Mouse (Mus musculus) regulatory T cell (primary cell): ENCODE measurements around the gene Phospho1.

Experiments used
- in situ Hi-C: fragments of 300-600 bp; cut with MboI, MseI; formaldehyde crosslinking; loops from one replicate; pipeline ENCODE4 v1.15.1; 2025; ENCODE audit warnings: high pct_unique_total_duplicates

The Phospho1 gene

DNA sequence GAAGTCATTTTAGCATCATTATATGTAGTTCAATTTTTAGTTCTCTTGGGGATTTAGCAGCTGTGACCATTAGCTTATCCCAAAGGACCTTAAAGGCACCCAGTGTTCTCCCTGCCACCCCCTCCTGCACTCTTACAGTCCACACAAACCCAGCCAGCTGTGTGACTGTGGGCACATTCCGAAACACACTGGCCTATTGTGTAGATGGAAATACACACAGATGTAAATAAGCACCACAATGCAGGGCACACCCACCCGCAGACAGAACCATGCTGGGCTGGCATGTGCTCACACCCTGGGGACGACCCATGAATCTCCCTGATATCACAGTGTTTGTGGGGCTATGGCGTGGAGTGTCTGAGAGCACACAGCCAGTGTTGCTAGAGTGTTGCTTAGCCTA is 12.1 kb upstream of the Phospho1 start:
- in situ Hi-C loops: no loop called here

DNA sequence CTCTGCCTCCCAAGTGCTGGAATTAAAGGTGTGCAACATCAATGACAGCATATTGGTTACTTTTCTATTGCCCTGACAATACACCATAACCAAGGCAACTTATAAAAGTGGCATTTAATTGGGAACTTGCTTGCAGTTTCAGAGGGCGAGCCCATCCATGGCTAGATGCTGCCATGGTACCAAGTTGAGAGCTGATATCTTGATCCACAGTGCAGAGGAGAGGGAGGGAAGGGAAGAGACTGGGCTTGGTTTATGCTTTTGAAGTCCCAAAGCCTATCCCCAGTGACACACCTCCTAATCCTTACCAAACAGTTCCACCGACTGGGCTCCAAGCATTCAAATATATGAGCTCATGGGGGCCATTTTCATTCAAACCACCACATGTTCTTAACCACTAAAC is 10.2 kb upstream of the Phospho1 start:
- in situ Hi-C loops: no loop called here

DNA sequence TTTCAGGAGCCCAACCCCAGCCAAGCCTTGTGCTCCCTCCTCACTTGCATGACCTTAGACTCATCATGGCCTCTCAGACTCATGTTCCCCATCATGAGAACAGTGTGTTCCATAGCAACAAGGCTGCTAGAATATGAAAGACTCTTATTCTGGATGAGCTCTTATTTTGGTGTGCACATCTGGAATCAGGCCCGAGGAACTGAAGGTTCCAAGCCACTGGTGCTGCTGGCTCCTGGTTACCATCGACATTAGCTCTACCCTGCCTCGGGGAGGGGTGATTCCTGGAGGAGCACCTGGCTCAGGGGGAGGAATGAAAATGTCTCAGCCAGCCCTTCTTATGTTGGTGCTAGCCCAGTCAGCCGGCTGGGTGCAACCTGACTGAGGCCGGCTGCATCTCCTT is 9.4 kb upstream of the Phospho1 start:
- in situ Hi-C loops: no loop called here

- in situ Hi-C loops: no loop called here
These were observed 8.9 kb upstream of the Phospho1 start for GRCm38 (mm10) chr11:95815412-95815811.

- in situ Hi-C loops: no loop called here
These were observed 5.2 kb upstream of the Phospho1 start for GRCm38 (mm10) chr11:95819138-95819537.

- in situ Hi-C loops: loop anchor here (5.0 kb wide), 1 partner anchor 161 kb away; no protein-coding TSS in a partner anchor
These were observed 2.8 kb upstream of the Phospho1 start for GRCm38 (mm10) chr11:95821511-95821910.

- in situ Hi-C loops: loop anchor here (5.0 kb wide), 1 partner anchor 160 kb away; no protein-coding TSS in a partner anchor
These were observed 1.9 kb upstream of the Phospho1 start for GRCm38 (mm10) chr11:95822437-95822836.

GRCm38 (mm10) chr11:95824877-95825243 is 561 bp downstream of the Phospho1 start:
- in situ Hi-C loops: loop anchor here (5.0 kb wide), 1 partner anchor 157 kb away; no protein-coding TSS in a partner anchor

- in situ Hi-C loops: no loop called here
These were observed 1.3 kb downstream of the Phospho1 start for GRCm38 (mm10) chr11:95825625-95826024.

DNA sequence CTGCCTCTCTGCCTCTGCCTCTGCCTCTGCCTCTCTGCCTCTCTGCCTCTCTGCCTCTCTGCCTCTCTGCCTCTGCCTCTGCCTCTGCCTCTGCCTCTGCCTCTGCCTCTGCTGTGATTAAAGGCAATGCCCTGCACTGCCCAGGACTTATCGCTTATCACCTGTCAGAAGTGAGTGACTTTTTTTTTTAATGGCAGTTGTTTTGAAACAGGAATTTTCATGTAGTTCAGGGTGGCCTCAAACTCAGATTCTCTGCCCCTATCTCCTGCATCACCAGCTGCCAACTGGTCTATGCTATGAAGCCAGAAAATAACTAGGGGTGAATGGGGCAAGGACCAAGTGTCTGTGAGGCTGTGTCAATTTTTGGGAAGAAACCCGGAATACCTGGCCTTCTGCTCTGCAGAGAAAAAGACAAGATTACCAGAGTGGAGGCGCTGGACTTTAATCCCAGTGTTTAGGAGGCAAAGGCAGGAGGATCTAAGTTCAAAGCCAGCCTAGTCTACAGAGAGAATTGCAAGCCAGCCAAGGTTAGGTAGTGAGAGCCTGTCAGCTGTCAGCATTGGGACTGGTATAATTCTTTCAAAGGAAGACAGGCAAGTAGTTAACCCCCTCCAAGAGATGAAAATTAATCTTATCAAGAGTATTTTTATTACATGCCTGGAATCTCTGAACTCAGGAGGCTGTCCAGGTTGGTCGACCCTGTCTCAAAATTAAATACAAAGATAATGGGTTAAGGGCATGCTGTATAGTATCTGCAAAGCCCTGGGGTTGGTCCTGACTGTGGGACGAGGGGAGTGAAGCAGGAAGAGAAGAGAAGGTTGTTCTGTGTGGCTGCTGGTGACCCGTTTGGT is 2.2 kb downstream of the Phospho1 start:
- in situ Hi-C loops: no loop called here

- in situ Hi-C loops: no loop called here
These were observed 2.8 kb downstream of the Phospho1 start for GRCm38 (mm10) chr11:95827168-95827447.

- in situ Hi-C loops: no loop called here
These were observed 3.3 kb downstream of the Phospho1 start for GRCm38 (mm10) chr11:95827464-95828085.

DNA sequence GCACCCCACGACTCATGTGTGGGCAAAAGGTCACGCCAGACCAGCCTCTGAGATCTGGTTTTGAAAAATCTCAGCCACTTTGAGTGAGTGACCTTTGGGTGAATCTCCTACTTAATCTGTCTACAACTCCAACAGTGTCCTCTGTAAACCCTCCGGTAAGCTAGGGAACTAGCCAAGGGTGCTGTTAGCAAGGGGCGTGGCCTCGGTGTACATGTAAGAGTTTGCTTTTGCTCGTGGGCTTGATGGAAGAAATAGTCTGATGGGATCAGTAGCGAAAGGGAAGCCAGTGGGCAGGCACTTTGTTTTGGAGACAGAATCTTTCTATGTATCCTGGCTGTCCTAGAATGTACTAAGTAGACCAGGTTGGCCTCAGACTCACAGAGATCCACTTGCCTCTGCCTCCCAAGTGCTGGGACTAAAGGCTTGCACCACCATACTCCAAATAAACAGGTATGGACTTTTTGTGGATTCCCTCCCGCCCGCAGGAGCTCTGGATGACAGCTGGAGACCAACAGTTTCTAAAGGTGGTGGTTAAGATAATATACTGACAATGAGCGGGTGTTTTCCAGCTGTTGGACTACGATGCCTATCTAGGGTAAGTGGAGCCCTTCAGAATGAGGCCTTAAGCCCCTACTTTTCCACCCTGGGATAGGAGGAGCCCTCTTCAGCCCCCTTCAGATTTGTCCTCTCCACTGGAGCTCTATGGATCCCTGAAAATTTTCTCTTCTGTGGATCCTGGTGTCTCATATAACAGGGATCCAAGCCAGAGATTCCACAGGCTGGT is 4.1 kb downstream of the Phospho1 start:
- in situ Hi-C loops: no loop called here

DNA sequence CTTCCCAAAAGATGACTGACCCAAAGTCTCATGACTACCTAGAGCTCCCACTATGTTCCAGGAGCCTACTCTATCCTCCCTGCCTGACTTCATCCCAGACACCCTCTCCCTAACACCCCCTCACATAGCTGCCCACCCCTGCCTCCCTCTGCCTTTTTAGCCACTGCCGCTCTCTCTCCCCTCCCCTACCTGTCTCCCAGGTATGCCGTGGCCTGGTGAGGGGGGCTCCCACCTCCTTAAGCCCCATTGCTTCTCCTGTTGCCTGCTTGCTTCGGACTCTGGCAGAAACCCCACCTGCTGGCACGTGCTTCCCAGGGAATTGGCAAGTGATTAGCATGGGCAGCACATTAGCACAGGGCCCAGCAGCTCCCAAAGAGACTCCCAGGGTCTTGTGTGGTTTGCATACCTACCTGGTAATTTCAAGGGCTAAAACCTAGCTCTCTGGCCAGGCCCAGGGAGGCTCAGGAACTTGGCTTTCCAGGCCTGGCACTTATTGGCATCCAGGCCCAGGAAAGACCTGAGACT is 5.3 kb downstream of the Phospho1 start:
- in situ Hi-C loops: no loop called here

DNA sequence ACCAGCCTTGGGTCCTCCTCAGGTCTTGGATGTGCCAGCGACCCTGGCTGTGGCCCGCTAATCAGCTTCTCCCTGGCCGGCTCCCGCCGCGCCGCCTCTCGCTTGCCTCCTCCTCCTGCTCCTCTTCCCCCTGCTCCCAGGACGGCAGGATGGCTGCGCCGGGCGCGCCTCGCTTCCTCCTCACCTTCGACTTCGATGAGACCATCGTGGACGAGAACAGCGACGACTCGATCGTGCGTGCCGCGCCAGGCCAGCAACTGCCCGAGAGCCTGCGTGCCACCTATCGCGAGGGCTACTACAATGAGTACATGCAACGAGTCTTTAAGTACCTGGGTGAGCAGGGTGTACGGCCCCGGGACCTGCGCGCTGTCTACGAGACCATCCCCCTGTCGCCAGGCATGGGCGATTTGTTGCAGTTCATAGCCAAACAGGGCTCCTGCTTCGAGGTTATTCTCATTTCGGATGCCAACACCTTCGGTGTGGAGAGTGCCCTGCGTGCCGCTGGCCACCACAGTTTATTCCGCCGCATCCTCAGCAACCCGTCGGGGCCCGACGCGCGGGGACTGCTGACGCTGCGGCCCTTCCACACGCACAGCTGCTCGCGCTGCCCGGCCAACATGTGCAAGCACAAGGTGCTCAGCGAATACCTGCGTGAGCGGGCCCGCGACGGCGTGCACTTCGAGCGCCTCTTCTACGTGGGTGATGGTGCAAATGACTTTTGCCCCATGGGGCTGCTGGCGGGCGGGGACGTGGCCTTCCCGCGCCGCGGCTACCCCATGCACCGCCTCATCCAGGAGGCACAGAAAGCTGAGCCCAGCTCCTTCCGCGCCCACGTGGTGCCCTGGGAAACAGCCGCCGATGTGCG is 6.3 kb downstream of the Phospho1 start:
- in situ Hi-C loops: no loop called here

DNA sequence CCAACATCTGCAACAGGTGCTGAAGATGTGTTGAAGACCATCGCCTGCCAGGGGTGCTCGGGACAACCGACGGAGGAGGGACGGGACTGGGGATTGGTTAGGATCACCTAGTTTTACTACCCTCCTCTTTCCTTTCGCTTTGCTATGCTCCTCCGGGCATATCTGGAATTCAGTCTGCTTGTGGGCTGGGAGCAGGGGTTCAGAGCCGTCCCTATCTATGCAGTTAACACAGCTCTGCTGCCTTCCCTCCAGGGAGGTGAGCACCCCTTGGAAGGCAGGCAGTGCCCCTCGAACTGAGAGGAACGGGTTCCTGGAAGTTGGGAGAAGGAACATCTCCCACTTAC is 6.9 kb downstream of the Phospho1 start:
- in situ Hi-C loops: no loop called here

GRCm38 (mm10) chr11:95831641-95832040 is 7.3 kb downstream of the Phospho1 start:
- in situ Hi-C loops: no loop called here

DNA sequence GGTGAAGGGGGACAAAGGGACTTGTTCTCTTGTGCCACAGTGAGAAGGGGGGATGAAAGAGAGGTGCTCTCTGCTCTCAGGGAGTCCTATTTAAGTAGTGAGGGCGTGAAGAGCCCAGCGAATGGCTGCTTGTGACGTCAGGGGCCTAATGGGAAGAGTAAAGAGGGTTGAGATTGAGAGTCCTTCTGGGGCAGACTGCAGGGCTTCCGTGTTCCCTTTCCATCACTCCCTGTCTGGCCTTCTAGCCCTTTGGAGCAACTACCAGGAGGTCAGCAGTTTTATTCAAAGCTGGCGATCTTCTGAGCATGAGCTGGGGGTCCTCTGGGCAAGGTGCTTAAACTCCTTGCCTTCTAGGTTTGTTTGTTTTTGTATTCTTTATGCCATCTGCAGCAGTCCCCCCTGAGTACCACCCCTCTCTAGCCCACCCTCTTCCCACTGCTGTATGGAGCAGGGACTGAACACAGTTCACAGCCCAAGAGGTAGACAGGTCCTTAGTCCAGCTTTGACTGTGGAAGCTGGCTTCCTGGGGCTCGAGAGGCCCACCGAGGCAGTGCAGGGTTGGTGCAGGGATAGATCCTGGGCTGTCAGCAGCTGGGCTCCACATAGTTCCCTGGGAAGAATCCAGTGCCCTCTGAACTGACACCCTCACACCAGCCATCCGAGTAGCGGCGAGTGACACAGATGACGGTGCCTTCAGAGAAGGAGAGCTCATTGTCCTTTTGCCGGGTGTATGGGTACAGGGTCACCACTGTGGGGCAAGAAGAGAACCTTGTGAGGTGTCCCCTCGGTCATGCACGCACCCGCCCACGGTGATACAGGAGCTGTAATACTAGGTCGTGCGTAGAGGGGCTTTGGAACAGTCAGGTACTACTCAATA is 8.1 kb downstream of the Phospho1 start:
- in situ Hi-C loops: no loop called here

GRCm38 (mm10) chr11:95833006-95833570 is 8.8 kb downstream of the Phospho1 start:
- in situ Hi-C loops: no loop called here

GRCm38 (mm10) chr11:95833631-95834142 is 9.4 kb downstream of the Phospho1 start:
- in situ Hi-C loops: no loop called here
